In the genomic region with DNA sequence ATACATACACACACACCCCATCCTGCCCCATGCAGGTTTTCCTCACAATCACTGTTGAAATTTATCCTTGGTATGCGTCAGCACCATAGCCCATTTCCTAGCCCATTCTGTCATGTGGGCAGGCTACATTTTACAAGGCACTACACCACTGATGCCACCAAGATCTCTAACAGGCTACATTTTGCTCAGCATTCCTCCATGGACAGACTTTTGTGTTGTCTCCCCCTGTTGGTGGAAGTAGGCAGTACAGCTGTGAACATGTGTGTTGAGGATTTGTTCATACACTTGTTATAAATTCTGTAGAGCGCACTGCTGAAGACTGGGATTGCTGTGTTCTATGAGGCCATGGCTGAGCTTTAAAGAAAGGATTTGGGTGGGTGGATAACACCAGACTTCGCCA, we compare ENCODE assay signal across 8 mouse cellular contexts. TPM values are rescaled to one million over a fixed set of nuclear protein-coding genes. Genes with fewer than 3 reads are reported as not detected.
DNase-seq lines count a peak whose midpoint lies in the region; ATAC-seq and TF ChIP-seq lines count a peak whose summit lies in the region.

No protein-coding gene starts in this region.

- peak; percentile 91 for TF ChIP-seq CTCF in heart, postnatal 0 days (IDR thresholded peaks at IDR 0.05; ENCODE audit: low read depth)
- TF ChIP-seq CTCF in midbrain, postnatal 0 days (IDR thresholded peaks at IDR 0.05): peak; percentile 97

- DNase-seq in heart, postnatal 0 days (ENCODE audit: low spot score): peak; percentile 65
- DNase-seq in heart, adult 11 months: no peak
- DNase-seq in brain, adult 2 months (ENCODE audit: low read depth, low spot score): peak; percentile 94
- DNase-seq in induced T-regulatory cell, adult 2 months (ENCODE audit: low read depth): peak; percentile 88
- DNase-seq in left cerebral cortex, postnatal 36 days (ENCODE audit: low spot score in 2 of 2): peak; percentile 72 to 84
- peak; percentile 90 for DNase-seq in midbrain, postnatal 0 days (ENCODE audit: low spot score)
- peak; percentile 64 to 88 for DNase-seq in spleen, postnatal 4 days (ENCODE audit: low spot score in 2 of 2)

- H3K9me3 ChIP-seq in heart, postnatal 0 days (replicated peaks; ENCODE audit: control insufficient read depth, low read length): no peaks in the 10 kb centered on the region
- H3K9me3 ChIP-seq in midbrain, postnatal 0 days (ENCODE audit: low read length): no peaks in the 10 kb centered on the region

- no peak for TF ChIP-seq EP300 in heart, postnatal 0 days (IDR thresholded peaks at IDR 0.05; ENCODE audit: low read depth)

- WGBS in heart, postnatal 0 days: 69% methylated on average over 3 of the region's 3 CpGs
- WGBS in midbrain, postnatal 0 days: 58% methylated on average over 3 of the region's 3 CpGs

- intact Hi-C loops in left cerebral cortex, postnatal 36 days (cut with DNase I): no loop called here

- H3K27me3 ChIP-seq in heart, postnatal 0 days (ENCODE audit: control insufficient read depth, insufficient read depth, low read length): no peaks in the 10 kb centered on the region
- no peaks in the 10 kb centered on the region for H3K27me3 ChIP-seq in midbrain, postnatal 0 days (ENCODE audit: insufficient read depth, low read length)

- H3K4me1 ChIP-seq in heart, postnatal 0 days (ENCODE audit: control insufficient read depth, insufficient read depth): no peaks in the 10 kb centered on the region
- H3K4me1 ChIP-seq in midbrain, postnatal 0 days (ENCODE audit: insufficient read depth, low read length): no peaks in the 10 kb centered on the region

- H3K27ac ChIP-seq in heart, postnatal 0 days (ENCODE audit: low read depth): no peak overlapping the region
- H3K27ac ChIP-seq in midbrain, postnatal 0 days (ENCODE audit: low read depth, low read length): no peak overlapping the region

- H3K36me3 ChIP-seq in heart, postnatal 0 days (replicated peaks; ENCODE audit: control insufficient read depth, insufficient read depth, low read length): peaks cover 30% of the 10 kb centered on the region
- peaks cover 64% of the 10 kb centered on the region for H3K36me3 ChIP-seq in midbrain, postnatal 0 days (ENCODE audit: insufficient read depth, low read length)

- ATAC-seq in heart, postnatal 0 days (ENCODE audit: insufficient read depth, low read depth): no peak
- peak; percentile 56 for ATAC-seq in erythroblast, adult 5-6 weeks (replicated peaks; ENCODE audit: low FRiP score, poor library complexity, severe bottlenecking)
- peak; percentile 33; the same call in 1 of the 2 replicates for ATAC-seq in midbrain, postnatal 0 days (ENCODE audit: low FRiP score)

- no peak overlapping the region for H3K9ac ChIP-seq in heart, postnatal 0 days (replicated peaks; ENCODE audit: low read depth, low read length)
- H3K9ac ChIP-seq in midbrain, postnatal 0 days (replicated peaks; ENCODE audit: low read length, poor library complexity, severe bottlenecking): no peak overlapping the region

- no peak overlapping the region for H3K4me3 ChIP-seq in heart, postnatal 0 days (ENCODE audit: low read depth, low read length)
- no peak overlapping the region for H3K4me3 ChIP-seq in midbrain, postnatal 0 days (ENCODE audit: low read depth, low read length)

- no peak overlapping the region for H3K4me2 ChIP-seq in heart, postnatal 0 days (ENCODE audit: low read depth, low read length)
- no peak overlapping the region for H3K4me2 ChIP-seq in midbrain, postnatal 0 days (ENCODE audit: low read depth, low read length, poor library complexity, severe bottlenecking)

RNA-seq across cellular contexts. Expression of a gene that starts 21.7 kb away (rescaled TPM):
- total RNA-seq in heart, postnatal 0 days (2014; rRNA removed; ENCODE audit: low replicate concordance): 28.7 and 58.4 TPM in 2 replicates
- polyA plus RNA-seq in heart, postnatal 0 days (2015; fragmentation: Nextera tagmentation; extraction: Ambion mirVana): 3.8 and 4.4 TPM in 2 replicates
- 0.58 and 1.7 TPM in 2 replicates for total RNA-seq in erythroblast, adult 5-6 weeks (2015; ENCODE audit: low replicate concordance)
- total RNA-seq in erythroblast, adult 5-6 weeks (2017; ENCODE audit: low replicate concordance): 0.09 and 0.14 TPM in 2 replicates
- total RNA-seq in left cerebral cortex, postnatal 36 days (2021): 100 to 1,000 TPM; 422 to 433 TPM
- 394 and 593 TPM in 2 replicates for total RNA-seq in midbrain, postnatal 0 days (2014; rRNA removed)
- 55.5 and 55.9 TPM in 2 replicates for polyA plus RNA-seq in midbrain, postnatal 0 days (2015; fragmentation: Nextera tagmentation; extraction: Ambion mirVana)

RNA-seq across cellular contexts. Expression of a gene that starts 33.4 kb away (rescaled TPM):
- 0.08 and 1.3 TPM in 2 replicates for total RNA-seq in heart, postnatal 0 days (2014; rRNA removed; ENCODE audit: low replicate concordance)
- polyA plus RNA-seq in heart, postnatal 0 days (2015; fragmentation: Nextera tagmentation; extraction: Ambion mirVana): 0.41 and 0.42 TPM in 2 replicates
- total RNA-seq in erythroblast, adult 5-6 weeks (2015; ENCODE audit: low replicate concordance): not detected in 2 replicates
- total RNA-seq in erythroblast, adult 5-6 weeks (2017; ENCODE audit: low replicate concordance): not detected in 2 replicates
- total RNA-seq in left cerebral cortex, postnatal 36 days (2021): under 1 TPM; 0.25 to 0.54 TPM
- total RNA-seq in midbrain, postnatal 0 days (2014; rRNA removed): 0.47 and 0.60 TPM in 2 replicates
- 0.36 and 0.39 TPM in 2 replicates for polyA plus RNA-seq in midbrain, postnatal 0 days (2015; fragmentation: Nextera tagmentation; extraction: Ambion mirVana)

RNA-seq across cellular contexts. Expression of a gene that starts 33.7 kb away (rescaled TPM):
- total RNA-seq in heart, postnatal 0 days (2014; rRNA removed; ENCODE audit: low replicate concordance): 109 and 155 TPM in 2 replicates
- 19.2 and 21.5 TPM in 2 replicates for polyA plus RNA-seq in heart, postnatal 0 days (2015; fragmentation: Nextera tagmentation; extraction: Ambion mirVana)
- total RNA-seq in erythroblast, adult 5-6 weeks (2015; ENCODE audit: low replicate concordance): 23.1 and 32.4 TPM in 2 replicates
- total RNA-seq in erythroblast, adult 5-6 weeks (2017; ENCODE audit: low replicate concordance): 26.2 and 32.8 TPM in 2 replicates
- total RNA-seq in left cerebral cortex, postnatal 36 days (2021): under 1 TPM; 0.39 to 0.48 TPM
- total RNA-seq in midbrain, postnatal 0 days (2014; rRNA removed): 3.9 and 20.4 TPM in 2 replicates
- 3.8 and 4.3 TPM in 2 replicates for polyA plus RNA-seq in midbrain, postnatal 0 days (2015; fragmentation: Nextera tagmentation; extraction: Ambion mirVana)

RNA-seq across cellular contexts. Expression of a gene that starts 51.2 kb away (rescaled TPM):
- total RNA-seq in heart, postnatal 0 days (2014; rRNA removed; ENCODE audit: low replicate concordance): 246 and 345 TPM in 2 replicates
- polyA plus RNA-seq in heart, postnatal 0 days (2015; fragmentation: Nextera tagmentation; extraction: Ambion mirVana): 305 and 312 TPM in 2 replicates
- total RNA-seq in erythroblast, adult 5-6 weeks (2015; ENCODE audit: low replicate concordance): 7.5 and 9.8 TPM in 2 replicates
- 6.7 and 7.1 TPM in 2 replicates for total RNA-seq in erythroblast, adult 5-6 weeks (2017; ENCODE audit: low replicate concordance)
- total RNA-seq in left cerebral cortex, postnatal 36 days (2021): 100 to 1,000 TPM; 243 to 267 TPM
- 190 and 218 TPM in 2 replicates for total RNA-seq in midbrain, postnatal 0 days (2014; rRNA removed)
- polyA plus RNA-seq in midbrain, postnatal 0 days (2015; fragmentation: Nextera tagmentation; extraction: Ambion mirVana): 253 and 259 TPM in 2 replicates

Comparison
In these comparisons a context has a peak if more than half of its experiments do, and no peak if none do; other contexts are left out.
1. RNA of a gene that starts 21.7 kb away (total RNA-seq): 394 to 593 TPM in midbrain, postnatal 0 days, 422 to 433 TPM in left cerebral cortex, postnatal 36 days and 28.7 to 58.4 TPM in heart, postnatal 0 days; 0.09 to 1.7 TPM in erythroblast, adult 5-6 weeks; every median in the first group is over 10 times any median in the second.